Mouse (Mus musculus) right cerebral cortex, postnatal 10 days (tissue): ENCODE results near the gene Gm17455.

Source experiments
- DNase-seq, 2 experiments: peaks; one replicate each; pipeline ENCODE4 v3.0.0; 2021; ENCODE audit warnings: low spot score in 2 of 2

Gene Gm17455

GRCm38 (mm10) chr10:60399449-60399848, at the start of gene Gm17455:
Gene Gm17455 (plus strand): TSS chr10:60399726.
- DNase-seq: no peak

GRCm38 (mm10) chr10:60350077-60350804, 49.3 kb upstream of the Gm17455 start:
- no peak for DNase-seq

GRCm38 (mm10) chr10:60350805-60351167, 48.7 kb upstream of the Gm17455 start:
- DNase-seq: peak; percentile 80 to 82

- no peak for DNase-seq
Observed at GRCm38 (mm10) chr10:60351248-60351647, 48.3 kb upstream of the Gm17455 start.

GRCm38 (mm10) chr10:60351761-60352455, 47.6 kb upstream of the Gm17455 start:
- DNase-seq: no peak

- DNase-seq: no peak
Observed at GRCm38 (mm10) chr10:60353241-60354002, 46.1 kb upstream of the Gm17455 start.

GRCm38 (mm10) chr10:60354003-60354325, 45.6 kb upstream of the Gm17455 start:
- DNase-seq: no peak

GRCm38 (mm10) chr10:60354881-60355677, 44.4 kb upstream of the Gm17455 start:
- no peak for DNase-seq

- no peak for DNase-seq
Observed at GRCm38 (mm10) chr10:60357441-60357840, 42.1 kb upstream of the Gm17455 start.

- DNase-seq: no peak
Observed at GRCm38 (mm10) chr10:60357901-60358300, 41.6 kb upstream of the Gm17455 start.

- no peak for DNase-seq
Observed at GRCm38 (mm10) chr10:60358776-60359175, 40.8 kb upstream of the Gm17455 start.

GRCm38 (mm10) chr10:60361615-60362309, 37.8 kb upstream of the Gm17455 start:
- DNase-seq: no peak

- no peak for DNase-seq
Observed at GRCm38 (mm10) chr10:60362310-60362628, 37.3 kb upstream of the Gm17455 start.

GRCm38 (mm10) chr10:60363426-60363825, 36.1 kb upstream of the Gm17455 start:
- no peak for DNase-seq

GRCm38 (mm10) chr10:60367145-60367544, 32.4 kb upstream of the Gm17455 start:
- DNase-seq: no peak

GRCm38 (mm10) chr10:60367904-60368303, 31.6 kb upstream of the Gm17455 start:
- DNase-seq: no peak

GRCm38 (mm10) chr10:60369405-60369804, 30.1 kb upstream of the Gm17455 start:
- no peak for DNase-seq

- peak; percentile 76 to 81 for DNase-seq
Observed at GRCm38 (mm10) chr10:60370098-60370497, 29.4 kb upstream of the Gm17455 start.

GRCm38 (mm10) chr10:60370601-60371061, 28.9 kb upstream of the Gm17455 start:
- DNase-seq: no peak

- DNase-seq: peak in 1 of 2 experiments; percentile 50
Observed at GRCm38 (mm10) chr10:60371596-60372386, 27.7 kb upstream of the Gm17455 start.
